Mouse (Mus musculus) olfactory bulb, adult 2 months (tissue): ENCODE measurements at regions not wholly inside any gene's neighbourhood (a gene's known extent, or its start where the extent isn't known, plus 50 kb on each side); places are given as distances from the start of the nearest gene placed in this dataset.

ENCODE experiments used
- CTCF ChIP-seq: fragments of 200-500 bp; IDR thresholded peaks from 2 replicates; pipeline ENCODE4 v1.5.1; 2012; ENCODE audit warnings: low read depth, mild to moderate bottlenecking, low read length, moderate library complexity; ENCODE audit not compliant: insufficient read depth
- POLR2A ChIP-seq: fragments of 200-500 bp; IDR thresholded peaks from 2 replicates; pipeline ENCODE4 v1.6.1; 2012; ENCODE audit warnings: mild to moderate bottlenecking, low read depth, low read length, moderate library complexity; ENCODE audit not compliant: insufficient read depth

DNA sequence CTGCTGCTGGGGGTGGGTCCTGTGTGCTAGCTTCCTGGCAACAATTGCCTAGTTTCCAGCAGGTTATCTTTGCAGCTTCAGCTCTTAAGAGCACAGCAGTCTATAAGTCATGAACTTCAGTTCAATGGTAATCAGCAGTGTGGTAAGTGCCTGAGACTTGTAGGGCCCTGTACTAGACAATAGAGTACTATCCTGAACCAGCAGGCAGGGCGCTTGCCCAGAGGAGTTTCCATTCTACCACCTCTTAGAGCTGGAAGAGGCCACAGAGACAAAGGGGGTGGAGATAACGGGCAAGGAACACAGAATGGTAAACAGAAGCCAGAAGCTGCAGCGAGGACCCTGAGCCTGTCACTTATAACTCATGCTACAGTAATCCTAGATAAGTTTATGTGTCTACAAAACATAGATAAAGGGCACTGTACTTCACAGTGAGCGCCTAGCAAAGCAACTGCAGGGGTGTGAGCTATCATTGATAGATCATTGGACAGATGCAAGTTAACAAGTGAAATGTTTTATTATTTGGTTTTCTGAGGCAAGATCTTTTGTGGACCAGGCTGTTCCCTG, 79.7 kb upstream of the Bcl6 start:
- TF ChIP-seq CTCF, result no peak
- TF ChIP-seq POLR2A, result no peak
